Mouse (Mus musculus) stomach, postnatal 0 days (tissue): ENCODE data around the gene Fbxo31.

Experiments used
- CTCF ChIP-seq: IDR thresholded peaks from 2 replicates; pipeline ENCODE4 v1.5.1; 2016; ENCODE audit warnings: antibody characterized with exemption, low read depth, mild to moderate bottlenecking, moderate library complexity
- EP300 ChIP-seq: optimal IDR thresholded peaks from 2 replicates; pipeline ENCODE3; 2016; ENCODE audit warnings: antibody characterized with exemption

GRCm38 (mm10) chr8:121619401-121619995 lies 40.9 kb upstream of the Fbxo31 start:
- no peak for TF ChIP-seq CTCF
- no peak for TF ChIP-seq EP300
